Mouse (Mus musculus) megakaryocyte, adult 5-6 weeks (primary cell): ENCODE data around the gene Ugt2a1. TPM values are rescaled to one million over a fixed set of nuclear protein-coding genes. Genes with fewer than 3 reads are reported as not detected.
"Not testable (repeated sequence)": the region's sequence is repeated elsewhere in the genome, so short reads cannot be mapped to it uniquely, and the experiment has no call there.

Experiments
- ATAC-seq: 2 replicates; pipeline ENCODE4 v1.8.0; 2016; ENCODE audit warnings: mild to moderate bottlenecking, inconsistent platforms; ENCODE audit not compliant: poor library complexity, severe bottlenecking
- total RNA-seq, 2 experiments: library from RNA; stranded (forward) in 1 of 2; stranded (reverse) in 1 of 2; fragments of 153-499, 151-499 nt in 1 of 2; fragments of 221-1000, 200-1000 nt in 1 of 2; gene quantifications; 2 replicates each; pipeline versions ENCODE4 v1.2.3 to v1.2.4; 2015 to 2017

The Ugt2a1 gene
- not detected in 2 replicates for total RNA-seq (2015)
- total RNA-seq (2017) = not detected in 2 replicates

DNA sequence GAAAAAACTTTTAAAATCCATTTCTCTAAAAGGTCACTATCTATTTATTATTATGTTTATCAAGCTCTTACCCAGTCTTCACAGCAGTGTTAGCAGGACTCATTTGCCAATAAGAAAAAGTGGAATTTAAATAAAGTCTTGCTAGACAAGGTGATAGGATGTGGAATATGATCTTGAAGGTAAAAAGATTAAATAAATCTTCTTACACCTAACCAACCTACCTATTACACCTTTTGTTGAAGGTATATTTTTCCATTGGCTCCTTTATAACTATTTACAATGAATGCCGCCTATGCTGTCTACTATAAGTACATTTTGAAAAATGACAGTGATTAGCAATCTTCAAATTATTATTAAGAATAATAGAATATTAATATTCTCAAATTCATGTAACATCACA, at the start of gene Ugt2a1:
Gene Ugt2a1, minus strand, starts transcription at position 101 of the 400 bp plus-strand sequence.
- no peak for ATAC-seq

DNA sequence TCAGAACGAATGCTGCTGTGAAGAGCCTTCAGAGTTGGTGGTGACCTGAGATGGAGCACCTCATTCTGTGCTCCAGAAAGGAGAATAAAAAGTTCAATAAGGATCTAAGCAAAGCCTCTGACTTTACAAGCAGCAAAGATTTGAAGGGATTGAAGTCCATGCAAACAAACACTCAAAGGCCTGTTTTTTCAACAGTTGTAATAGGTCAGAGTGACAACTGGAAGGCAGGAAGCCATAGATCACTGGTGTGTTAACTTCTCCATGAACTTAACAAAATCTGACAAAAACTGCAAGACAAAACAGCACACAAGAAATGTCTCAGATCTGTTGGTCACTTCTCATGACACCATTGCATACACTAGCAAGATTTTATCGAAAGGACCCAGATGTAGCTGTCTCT, 47.4 kb upstream of the Ugt2a1 start, which contains the start of gene Sult1b1:
Gene Sult1b1, minus strand, starts transcription at position 85 of the 400 bp plus-strand sequence.
- no peak for ATAC-seq

DNA sequence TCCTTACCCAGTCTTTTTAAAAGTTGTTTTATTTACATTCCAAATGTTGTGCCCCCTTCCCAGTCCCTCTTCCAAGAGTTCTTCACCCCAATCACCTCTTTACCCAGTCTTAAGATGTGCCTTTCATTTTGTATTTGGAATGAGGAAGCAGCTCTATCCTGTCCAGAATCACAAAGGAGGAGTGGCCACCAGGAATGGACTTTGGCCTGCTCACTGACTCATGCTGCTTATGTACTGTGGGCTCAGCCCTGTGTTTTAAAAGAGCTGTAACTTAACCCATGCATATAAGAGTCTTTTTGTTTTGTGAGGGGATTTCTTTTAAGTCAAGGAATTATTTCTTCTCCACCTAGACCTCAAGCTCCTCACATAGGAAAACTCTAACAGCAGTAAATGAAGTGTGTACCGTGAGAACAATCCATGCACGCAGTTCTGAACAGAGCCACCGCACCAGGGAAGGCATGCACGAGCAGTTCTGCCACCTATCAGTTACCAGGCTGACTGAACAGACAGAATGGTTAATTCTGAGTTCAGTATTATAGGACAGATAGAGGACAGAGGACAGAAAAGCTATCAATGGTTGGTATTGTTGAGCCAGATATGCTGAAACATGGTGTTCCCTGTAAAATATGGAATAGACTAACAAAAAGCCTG, 45.4 kb upstream of the Ugt2a1 start:
- no peak for ATAC-seq

DNA sequence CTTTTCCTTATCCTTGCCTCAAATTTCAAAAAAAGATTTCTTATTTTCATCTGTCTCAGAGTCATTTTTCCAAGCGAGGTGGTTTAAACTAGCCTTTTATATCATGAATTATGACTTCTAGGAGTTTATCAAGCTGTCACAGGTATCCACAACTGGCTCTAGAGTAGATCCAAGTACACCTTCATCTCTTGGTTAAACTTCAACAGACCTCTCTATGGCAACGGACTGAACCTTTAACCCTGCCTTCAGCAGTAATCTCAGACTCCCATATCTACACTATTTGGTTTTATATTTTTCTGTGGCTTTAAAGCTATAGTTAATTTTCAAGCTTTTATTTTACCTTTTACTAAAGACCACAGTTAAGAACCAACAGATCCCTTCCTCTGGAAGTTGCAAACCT, 41.6 kb upstream of the Ugt2a1 start:
- no peak for ATAC-seq

DNA sequence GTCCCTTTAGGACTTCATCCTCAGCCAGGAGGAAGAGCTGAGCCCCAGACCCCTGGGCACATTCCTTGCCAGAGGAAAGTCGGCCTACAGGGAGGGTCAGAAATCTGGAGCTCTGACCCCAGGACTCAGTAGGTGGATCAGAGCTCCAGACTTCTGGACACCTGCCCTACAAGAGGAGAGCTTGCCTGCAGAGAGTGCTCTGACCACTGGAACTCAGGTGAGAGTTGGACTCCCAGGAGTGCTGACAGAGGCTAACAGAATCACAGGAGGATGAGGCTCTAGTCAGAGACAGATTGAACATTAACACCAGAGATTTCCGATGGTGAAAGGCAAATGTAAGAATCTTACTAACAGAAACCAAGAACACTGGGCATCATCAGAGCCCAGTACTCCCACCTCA, 32.9 kb upstream of the Ugt2a1 start:
- not testable (repeated sequence) for ATAC-seq

DNA sequence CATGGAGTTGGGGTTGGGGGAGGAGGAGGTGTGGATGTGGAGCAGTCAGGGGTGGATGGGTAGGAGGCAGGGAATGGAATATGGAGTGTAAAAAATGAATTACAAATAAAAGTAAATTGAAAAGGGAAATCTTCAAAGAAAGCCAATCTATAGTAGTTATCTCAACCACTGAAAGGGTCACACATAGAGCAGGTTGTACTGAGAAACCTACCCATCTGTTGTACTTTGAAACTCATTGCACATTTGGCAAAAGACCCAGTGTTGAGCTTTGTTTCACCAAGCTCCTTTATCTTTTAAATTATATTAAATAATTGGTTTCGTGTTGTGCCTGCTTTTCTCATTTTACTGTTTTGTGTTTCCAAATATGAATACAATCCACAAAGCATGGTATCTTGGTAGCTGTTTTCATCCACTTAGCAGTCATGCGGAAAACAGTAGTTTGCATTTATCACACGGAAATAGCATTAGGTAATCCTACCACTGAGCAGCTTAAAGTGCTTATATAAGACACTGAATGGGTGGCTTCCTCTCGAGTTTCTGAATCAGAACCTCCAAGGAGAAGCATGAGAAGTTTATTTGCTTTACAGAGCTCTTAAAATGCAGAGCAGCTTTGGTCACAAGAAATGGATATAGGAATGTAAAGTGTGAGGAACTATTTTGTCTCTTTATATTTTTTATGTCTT, 15.2 kb upstream of the Ugt2a1 start:
- ATAC-seq = no peak

DNA sequence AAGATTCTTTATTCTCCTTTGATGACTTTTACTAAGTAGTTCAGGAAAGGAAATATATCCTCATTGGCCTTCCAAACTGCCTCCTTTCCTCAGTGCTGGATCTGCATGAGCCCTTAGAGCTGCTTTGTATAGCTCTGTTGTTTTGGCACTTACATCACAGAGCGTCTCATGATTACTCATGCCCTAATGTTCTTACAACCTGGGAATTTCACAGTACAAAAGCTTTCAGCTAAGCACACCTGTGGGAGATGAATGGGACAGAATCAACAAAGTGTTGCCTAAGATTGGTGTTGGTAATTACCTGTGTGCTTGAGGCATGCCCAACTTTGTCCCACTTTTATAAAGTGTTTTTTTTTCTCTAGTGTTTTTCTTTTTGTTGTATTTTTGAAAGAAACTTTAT, 12.0 kb upstream of the Ugt2a1 start:
- no peak for ATAC-seq

DNA sequence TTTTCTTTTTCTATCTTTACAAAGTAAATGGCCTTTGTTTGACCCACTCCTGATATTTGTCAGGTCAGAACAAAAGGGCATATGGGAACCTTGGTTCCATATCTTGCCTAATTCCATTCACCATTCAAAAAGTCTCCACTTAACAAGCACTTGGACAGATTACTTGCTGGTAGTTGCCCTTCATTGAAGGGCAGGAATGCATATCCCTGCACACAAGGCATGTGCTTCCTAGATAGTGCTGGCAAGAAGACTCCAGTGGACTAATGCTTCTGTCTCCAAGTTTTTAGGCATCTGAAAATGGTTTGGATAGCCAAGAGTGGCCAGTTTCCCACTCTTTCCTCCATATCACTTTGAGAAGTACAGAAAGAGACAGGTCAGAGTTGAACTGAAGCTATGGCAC, 8.7 kb upstream of the Ugt2a1 start:
- no peak for ATAC-seq

DNA sequence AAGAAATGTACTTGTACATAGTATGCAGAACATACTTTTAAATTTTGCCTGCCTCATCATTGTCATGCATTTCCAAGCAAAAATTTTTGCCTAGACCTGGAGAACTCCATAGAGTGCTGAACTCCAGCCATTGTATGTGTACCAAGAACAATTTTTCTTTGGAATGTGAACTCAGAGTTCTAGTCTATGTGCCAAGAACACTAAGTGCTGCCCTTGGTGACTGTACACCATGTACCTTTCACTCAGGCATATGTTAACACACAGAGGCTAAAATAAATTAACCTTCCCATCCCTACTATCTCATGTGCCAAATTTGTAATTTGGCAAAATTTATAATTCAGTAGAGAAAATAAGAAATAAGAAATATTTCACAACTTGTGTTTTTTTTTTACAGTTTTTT, 8.3 kb upstream of the Ugt2a1 start:
- no peak for ATAC-seq

DNA sequence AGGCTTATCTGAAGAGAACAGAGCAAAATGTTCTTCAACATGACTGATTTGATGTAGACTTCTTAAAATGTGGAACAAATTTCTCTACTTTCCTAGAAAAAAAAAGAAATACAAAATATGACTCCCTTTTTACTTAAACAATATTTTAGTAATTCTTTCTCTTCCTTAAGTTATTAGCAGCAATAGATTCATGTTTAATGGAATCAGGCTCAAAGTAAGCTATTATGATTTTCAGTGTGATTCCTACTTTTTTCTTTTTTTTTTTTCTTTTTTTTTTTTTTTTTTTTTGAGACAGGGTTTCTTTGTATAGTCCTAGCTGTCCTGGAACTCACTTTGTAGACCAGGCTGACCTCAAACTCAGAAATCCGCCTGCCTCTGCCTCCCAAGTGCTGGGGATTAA, 4.0 kb downstream of the Ugt2a1 start, which contains the start of gene Gm43638:
Gene Gm43638, minus strand, starts transcription at position 101 of the 400 bp plus-strand sequence.
- ATAC-seq = not testable (repeated sequence)

DNA sequence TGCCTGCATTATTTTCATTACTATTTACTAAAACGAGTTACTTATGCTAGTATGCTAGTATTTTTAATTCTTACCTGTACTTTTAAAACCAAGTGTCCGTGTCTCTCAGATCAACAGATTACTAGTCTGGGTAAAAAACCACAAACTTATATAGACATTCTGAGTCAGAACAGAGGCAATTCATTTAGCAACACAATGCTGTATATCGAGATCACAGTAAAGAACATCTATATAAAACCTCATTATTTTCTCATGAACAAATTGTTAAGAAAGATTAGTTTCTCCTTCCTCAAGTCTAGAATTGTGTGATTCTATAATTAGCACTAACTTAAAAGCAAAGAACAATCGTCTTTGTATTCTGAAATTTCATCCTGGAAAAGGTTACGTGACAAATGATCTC, 8.5 kb downstream of the Ugt2a1 start, which contains the start of gene Ugt2a2:
Gene Ugt2a2, minus strand, starts transcription at position 101 of the 400 bp plus-strand sequence.
- no peak for ATAC-seq

DNA sequence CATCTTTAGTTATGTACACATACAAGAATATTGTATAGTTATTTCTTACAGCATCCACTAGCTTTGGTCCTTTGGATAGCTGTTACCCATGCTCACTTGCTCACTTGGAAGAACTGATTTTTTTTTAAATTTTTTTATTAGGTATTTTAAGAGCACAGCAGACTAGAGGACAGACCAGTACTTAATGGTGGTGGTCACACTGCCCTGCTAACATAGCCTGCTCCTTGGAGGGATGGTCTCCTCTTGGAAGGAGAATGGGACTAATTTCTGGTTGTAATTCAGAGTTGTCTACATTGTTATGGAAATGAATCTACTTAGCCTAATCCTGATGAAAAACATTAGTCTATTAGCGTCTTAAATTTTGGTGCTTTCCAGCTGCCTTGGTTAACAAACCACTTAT, 31.9 kb downstream of the Ugt2a1 start:
- ATAC-seq = no peak

DNA sequence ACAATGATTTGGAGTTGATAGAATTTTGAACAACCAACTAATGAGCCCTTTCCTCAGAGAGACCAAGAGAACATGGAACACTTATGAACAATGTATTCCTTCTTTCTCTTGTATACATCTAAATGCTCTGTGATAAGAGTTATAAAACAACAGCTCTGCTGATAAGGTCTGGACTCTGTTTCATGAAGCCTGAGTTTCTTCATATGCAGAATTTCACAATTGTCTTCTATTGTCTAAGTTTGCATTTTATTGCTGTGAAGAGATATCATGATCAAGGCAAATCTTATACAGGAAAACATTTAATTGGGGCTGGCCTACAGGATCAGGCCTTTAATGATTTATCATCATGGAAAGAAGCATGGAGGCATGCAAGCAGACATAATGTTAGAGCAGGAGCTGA, 33.0 kb downstream of the Ugt2a1 start:
- no peak for ATAC-seq

DNA sequence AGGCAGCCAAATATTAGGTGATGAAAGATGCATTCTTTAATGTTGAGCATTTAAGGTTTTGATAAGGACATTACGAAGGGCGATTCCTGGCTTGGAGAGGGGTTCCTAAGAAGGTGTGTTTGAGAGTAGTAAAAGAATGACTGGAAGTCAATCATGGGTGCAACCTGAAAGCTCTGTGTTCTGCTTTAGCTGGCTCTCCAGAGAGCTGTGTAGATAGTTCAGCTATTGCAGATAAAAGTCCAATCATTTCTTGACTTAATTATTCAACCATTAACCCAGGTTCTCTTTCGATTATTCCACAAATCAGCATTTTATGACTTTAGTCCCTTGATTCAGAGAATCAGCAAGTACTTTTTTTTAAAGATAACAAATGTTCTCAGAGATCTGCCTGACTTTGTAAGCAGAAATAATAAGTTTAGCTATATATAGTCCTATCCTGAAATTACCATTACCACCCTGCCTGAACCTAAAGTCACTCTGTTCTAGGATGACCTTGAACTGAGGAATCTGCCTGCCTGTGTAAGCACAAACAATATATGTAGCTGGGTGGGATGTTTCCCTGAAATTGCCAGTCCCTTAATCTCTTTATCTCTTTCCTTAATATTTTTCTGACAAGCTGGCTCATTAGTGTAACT, 34.3 kb downstream of the Ugt2a1 start:
- no peak for ATAC-seq

DNA sequence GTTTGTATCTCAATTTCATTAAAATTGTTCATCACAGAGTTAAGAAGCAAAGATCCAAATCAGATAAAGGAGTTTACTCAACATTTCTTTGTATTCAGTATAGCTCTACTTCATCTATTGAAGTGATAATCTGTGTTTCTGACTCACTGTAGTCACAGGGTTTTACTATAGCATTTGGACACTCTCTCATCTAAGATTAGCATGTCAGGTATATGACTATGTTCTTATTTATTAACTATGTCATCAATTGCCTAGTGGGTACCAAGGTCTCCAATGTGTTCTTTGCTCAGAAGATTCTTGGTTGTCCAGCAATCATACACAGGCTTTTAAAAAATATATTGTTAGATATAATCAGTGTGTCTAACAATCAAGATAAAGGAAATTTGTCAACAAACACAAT, 35.2 kb downstream of the Ugt2a1 start:
- no peak for ATAC-seq

DNA sequence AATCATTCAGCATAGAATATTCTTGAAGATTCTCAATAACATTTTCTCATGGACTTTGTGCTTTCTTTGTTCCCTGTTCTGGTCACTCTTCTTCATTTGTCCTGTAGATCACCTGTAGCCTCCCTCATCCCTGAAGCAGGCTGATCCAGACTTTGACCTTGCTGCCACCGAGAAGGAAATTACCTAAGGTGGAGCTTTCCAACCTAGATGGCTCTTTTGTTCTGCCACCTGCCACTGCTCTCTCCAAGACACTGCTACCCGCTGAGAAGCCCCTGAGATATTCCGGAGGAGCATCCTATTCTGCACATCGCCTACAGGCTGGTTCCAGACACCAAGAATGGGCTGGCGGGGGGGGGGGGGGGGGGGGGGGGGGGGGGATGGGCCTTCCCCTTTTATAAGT, 38.2 kb downstream of the Ugt2a1 start:
- not testable (repeated sequence) for ATAC-seq

DNA sequence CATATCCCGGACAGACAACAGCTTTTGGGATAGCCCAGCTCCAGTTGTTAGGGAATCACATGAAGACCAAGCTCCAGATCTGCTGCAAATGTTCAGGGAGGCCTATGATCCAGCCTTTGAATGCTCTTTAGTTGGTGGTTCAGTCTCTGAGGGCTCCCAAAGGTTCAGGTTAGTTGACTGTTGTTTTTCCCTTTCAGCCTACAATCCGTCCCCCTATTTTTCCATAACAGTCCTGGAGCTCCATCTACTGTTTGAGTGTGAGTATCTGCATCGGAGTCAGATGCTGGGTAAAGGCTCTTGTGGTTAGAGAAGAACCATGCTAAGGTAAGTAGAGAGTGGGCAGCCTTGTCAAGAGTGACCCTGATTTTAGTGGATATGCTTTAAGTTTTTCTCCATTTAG, 54.4 kb downstream of the Ugt2a1 start:
- no peak for ATAC-seq

DNA sequence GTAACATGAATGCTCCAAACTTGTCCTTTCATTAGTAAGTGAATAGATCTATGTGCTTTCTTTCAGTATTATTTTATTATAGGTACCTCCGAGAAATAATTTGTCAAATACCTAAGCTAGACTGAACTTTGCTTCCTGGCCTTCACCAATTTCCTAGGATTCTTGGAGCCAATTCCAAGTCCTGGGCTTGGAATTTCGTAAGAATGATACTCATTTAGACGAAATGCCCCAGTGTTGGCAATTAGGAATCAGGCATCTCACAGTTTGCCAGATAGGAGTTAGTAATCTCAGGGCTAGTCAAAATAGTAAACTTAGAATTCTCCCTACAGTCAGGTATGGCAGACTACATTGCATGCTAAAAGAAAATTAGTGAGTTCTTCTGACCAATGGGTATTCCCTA, 65.0 kb downstream of the Ugt2a1 start:
- ATAC-seq = no peak

DNA sequence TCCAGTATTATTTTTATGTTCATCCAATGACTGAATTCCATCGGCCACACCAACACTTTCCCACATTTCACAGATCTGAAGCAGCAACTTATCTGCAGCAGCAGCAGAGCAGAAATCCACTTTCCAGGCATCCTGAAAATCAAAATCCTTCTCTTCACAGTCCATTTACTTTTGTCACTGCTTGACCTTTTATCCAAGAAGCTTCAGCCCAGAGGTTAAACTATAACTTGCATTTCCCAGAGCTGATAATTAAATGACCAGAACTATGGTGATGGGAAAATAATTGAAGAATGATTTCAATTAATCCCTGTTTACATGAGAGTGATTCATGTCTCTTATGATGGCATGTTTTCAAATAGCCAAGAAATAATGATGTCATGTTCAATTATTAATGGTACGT, 66.6 kb downstream of the Ugt2a1 start, which contains the start of gene Ugt2b38:
Gene Ugt2b38, minus strand, starts transcription at position 163 of the 400 bp plus-strand sequence.
- ATAC-seq = not testable (repeated sequence)
